Mouse (Mus musculus) G1E (cell line): ENCODE measurements around the gene Apoh.

ENCODE experiments used
- CTCF ChIP-seq: IDR thresholded peaks from 2 replicates; pipeline ENCODE4 v1.5.1; 2012; ENCODE audit warnings: low read depth, low read length, inconsistent platforms, mixed read lengths
- GATA1 ChIP-seq: IDR thresholded peaks from 2 replicates; pipeline ENCODE4 v1.6.1; 2012; ENCODE audit warnings: borderline replicate concordance, low read length, inconsistent platforms, mixed read lengths
- TAL1 ChIP-seq: conservative IDR thresholded peaks from 2 replicates; pipeline ENCODE4 v1.6.1; 2012; ENCODE audit warnings: low read depth, low read length, inconsistent platforms, mixed read lengths

GRCm38 (mm10) chr11:108416360-108416759, 73.2 kb downstream of the Apoh start:
- no peak for TF ChIP-seq CTCF
- no peak for TF ChIP-seq TAL1
- TF ChIP-seq GATA1: no peak
